26 mouse cellular contexts compared by ENCODE assay signal in the genomic region with DNA sequence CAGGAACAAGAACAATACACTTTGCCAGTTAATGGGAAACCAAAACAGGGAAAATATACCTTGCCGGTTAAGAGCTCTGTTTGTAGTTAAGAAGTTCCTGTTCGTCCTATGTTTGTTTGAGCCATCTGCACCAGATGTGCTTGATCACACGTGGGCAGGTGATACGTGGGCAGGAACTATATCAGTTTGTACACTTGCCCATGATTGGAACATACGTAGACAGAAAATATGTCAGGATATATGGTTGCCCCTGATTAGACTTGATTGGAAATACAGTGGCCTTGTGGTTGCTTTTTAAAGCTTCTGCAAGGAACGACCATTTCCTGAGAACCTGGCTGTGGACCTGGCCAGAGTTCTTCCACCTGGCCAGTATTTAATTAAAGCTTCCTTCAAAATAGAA.
DNase-seq lines count a peak whose midpoint lies in the region; ATAC-seq and TF ChIP-seq lines count a peak whose summit lies in the region.
"Had no signal": no experiment of that assay in that cellular context is flagged by ENCODE, and none has a peak within 500 bp of the region (broad histone marks: within the 10 kb centered on the region; RNA-seq: fewer than 3 reads in every experiment).

No protein-coding gene starts in this region.

- H3K27ac ChIP-seq in MEL (ENCODE audit: control insufficient read depth, low read depth, low read length): no peak overlapping the region
- H3K27ac ChIP-seq: embryonic facial prominence, embryonic 13.5 days; embryonic facial prominence, embryonic 15.5 days; forebrain, embryonic 10.5 days; forebrain, embryonic 12.5 days had no signal

- TF ChIP-seq EP300 in MEL (IDR thresholded peaks at IDR 0.05; ENCODE audit: low read depth in 1 of 2, low read length in 2 of 2): no peak

- H3K79me2 ChIP-seq in MEL (ENCODE audit: control insufficient read depth, insufficient read depth, low read length, poor library complexity): no peaks in the 10 kb centered on the region

- ATAC-seq in hematopoietic stem cell, adult 5-6 weeks (replicated peaks in 1 of 2; ENCODE audit: insufficient read depth in 1 of 2, low FRiP score in 2 of 2, low TSS enrichment in 1 of 2, low read depth in 1 of 2, poor library complexity in 2 of 2, severe bottlenecking in 2 of 2): peak; percentile 37 to 76
- ATAC-seq in megakaryocyte progenitor cell, adult 5-6 weeks (replicated peaks; ENCODE audit: poor library complexity): peak; percentile 23
- no peak; the same call in 1 of the 2 replicates for ATAC-seq in granulocyte monocyte progenitor cell, adult 5-6 weeks (replicated peaks; ENCODE audit: poor library complexity, severe bottlenecking)
- ATAC-seq: CD4-positive, CD25-positive, alpha-beta regulatory T cell, adult 4 months; forebrain, embryonic 14.5 days; forebrain, embryonic 16.5 days had no signal

- no peak for DNase-seq in MEL (ENCODE audit: low read depth, low spot score)
- no peak for DNase-seq in right cerebral cortex, adult 18-20 months
- DNase-seq in cerebellum, postnatal 10 days: no peak
- DNase-seq: adrenal gland, adult 2 months; adrenal gland, postnatal 10 days; adrenal gland, postnatal 25 days; B cell, adult 2 months; cerebellum, adult 11 months; cerebellum, adult 18-20 months; cerebellum, adult 8-10 months; cerebellum, adult 9-11 months; cerebellum, postnatal 25 days; embryo, embryonic 11 days had no signal

- no peaks in the 10 kb centered on the region for H3K9me3 ChIP-seq in MEL (replicated peaks; ENCODE audit: insufficient read depth, low read length)
- H3K9me3 ChIP-seq: embryonic facial prominence, embryonic 13.5 days; embryonic facial prominence, embryonic 15.5 days; forebrain, embryonic 10.5 days; forebrain, embryonic 12.5 days; G1E had no signal

- TF ChIP-seq RAD21 in MEL (IDR thresholded peaks at IDR 0.05; ENCODE audit: low read depth, low read length): no peak

- no peak overlapping the region for H3K4me3 ChIP-seq in MEL (ENCODE audit: control insufficient read depth in 1 of 2, insufficient read depth in 1 of 2, low read depth in 2 of 2, low read length in 2 of 2)
- H3K4me3 ChIP-seq: embryonic facial prominence, embryonic 13.5 days; embryonic facial prominence, embryonic 15.5 days; erythroblast, embryonic 14.5 days; forebrain, embryonic 10.5 days; forebrain, embryonic 12.5 days had no signal

- no peak overlapping the region for H3K9ac ChIP-seq in MEL (ENCODE audit: control insufficient read depth, low read depth, low read length, poor library complexity, severe bottlenecking)
- H3K9ac ChIP-seq: embryonic facial prominence, embryonic 13.5 days; embryonic facial prominence, embryonic 15.5 days; forebrain, embryonic 12.5 days had no signal

- peaks cover 3% of the 10 kb centered on the region in 2 experiments; a peak in 3 of 4 replicates for H3K4me1 ChIP-seq in MEL (ENCODE audit: control insufficient read depth in 1 of 2, insufficient read depth in 2 of 2, low read length in 2 of 2)
- H3K4me1 ChIP-seq: embryonic facial prominence, embryonic 13.5 days; embryonic facial prominence, embryonic 15.5 days; forebrain, embryonic 10.5 days; forebrain, embryonic 12.5 days had no signal

- H3K36me3 ChIP-seq in MEL (ENCODE audit: control insufficient read depth in 1 of 2, insufficient read depth in 2 of 2, low read length in 2 of 2): peaks cover 0 to 4% of the 10 kb centered on the region in 2 experiments; a peak in 1 of 4 replicates
- H3K36me3 ChIP-seq: embryonic facial prominence, embryonic 13.5 days; embryonic facial prominence, embryonic 15.5 days; forebrain, embryonic 10.5 days; forebrain, embryonic 12.5 days; G1E had no signal

- H3K27me3 ChIP-seq in MEL (ENCODE audit: control insufficient read depth in 1 of 2, insufficient read depth in 2 of 2, low read length in 2 of 2): peaks cover 0 to 2% of the 10 kb centered on the region in 2 experiments; a peak in 1 of 4 replicates
- H3K27me3 ChIP-seq: CH12.LX; embryonic facial prominence, embryonic 13.5 days; embryonic facial prominence, embryonic 15.5 days; forebrain, embryonic 12.5 days had no signal

- no peak for TF ChIP-seq POLR2A in MEL (IDR thresholded peaks at IDR 0.05; ENCODE audit: control insufficient read depth in 1 of 2, insufficient read depth in 1 of 2, low read depth in 1 of 2, low read length in 2 of 2, poor library complexity in 1 of 2)

- no peak for TF ChIP-seq CTCF in MEL (IDR thresholded peaks at IDR 0.05 in 2 of 3, conservative IDR thresholded peaks at IDR 0.05 in 1 of 3; ENCODE audit: control insufficient read depth in 1 of 3, insufficient read depth in 1 of 3, low read depth in 2 of 3, low read length in 3 of 3, poor library complexity in 1 of 3, severe bottlenecking in 1 of 3)

TF ChIP-seq in MEL, 35 proteins besides CTCF, POLR2A, EP300 and RAD21:
- no peak for TF ChIP-seq USF2 (IDR thresholded peaks at IDR 0.05; ENCODE audit: borderline replicate concordance in 1 of 2, insufficient read depth in 1 of 2, low read depth in 1 of 2, low read length in 2 of 2)
- 0 out of 2 replicates have a peak, but pooled peaks have one; percentile 12 for TF ChIP-seq TCF12 (IDR thresholded peaks at IDR 0.05; ENCODE audit: low read depth, low read length)
TF ChIP-seq in MEL: peak in this region for 1.
